20 mouse cellular contexts compared by ENCODE assay signal in the genomic region with DNA sequence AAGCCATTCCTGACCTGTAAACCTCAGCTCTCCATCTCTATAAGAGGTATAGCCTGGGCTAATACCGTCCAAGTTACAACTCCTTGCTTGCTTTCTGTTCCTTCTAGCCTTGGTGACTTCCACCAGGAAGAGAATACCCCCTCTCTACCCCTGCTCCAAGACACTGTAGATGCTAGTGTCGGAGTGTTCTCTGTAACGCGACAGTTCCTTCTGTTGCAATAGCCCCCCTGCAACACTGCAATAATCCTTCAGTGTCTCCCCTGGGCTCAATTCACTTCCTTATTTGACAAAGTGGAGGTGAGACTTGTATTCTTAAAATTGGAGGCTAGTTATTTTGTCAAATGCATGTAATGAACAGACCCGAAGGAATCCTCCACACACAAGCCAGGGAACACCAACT. TPM values are rescaled to one million over a fixed set of nuclear protein-coding genes. Genes with fewer than 3 reads are reported as not detected.
"Had no signal": no experiment of that assay in that cellular context is flagged by ENCODE, and none has a peak within 500 bp of the region (broad histone marks: within the 10 kb centered on the region; RNA-seq: fewer than 3 reads in every experiment).

No protein-coding gene starts in this region.

- H3K27ac ChIP-seq: liver, embryonic 14.5 days; midbrain, embryonic 13.5 days; midbrain, embryonic 15.5 days; neural tube, embryonic 13.5 days; neural tube, embryonic 15.5 days had no signal

- H3K4me2 ChIP-seq: lung, embryonic 14.5 days; midbrain, embryonic 11.5 days; midbrain, embryonic 13.5 days; midbrain, embryonic 15.5 days; neural tube, embryonic 13.5 days; neural tube, embryonic 15.5 days had no signal

- ATAC-seq: midbrain, embryonic 13.5 days; midbrain, embryonic 15.5 days had no signal

- DNase-seq: lung, adult 18-20 months; lung, embryonic 14.5 days; lung, postnatal 10 days; lung, postnatal 4 days; retina, postnatal 1 day; right cerebral cortex, adult 18-20 months; right cerebral cortex, postnatal 25 days; right cerebral cortex, postnatal 4 days; spleen, adult 18-20 months; thymus, adult 18-20 months; thymus, postnatal 14 days; thymus, postnatal 36 days had no signal

- H3K27me3 ChIP-seq: midbrain, embryonic 13.5 days; midbrain, embryonic 15.5 days; neural tube, embryonic 13.5 days; neural tube, embryonic 15.5 days had no signal

- H3K4me1 ChIP-seq: midbrain, embryonic 13.5 days; midbrain, embryonic 15.5 days; neural tube, embryonic 13.5 days; neural tube, embryonic 15.5 days had no signal

- H3K9me3 ChIP-seq: midbrain, embryonic 13.5 days; midbrain, embryonic 15.5 days; neural tube, embryonic 13.5 days; neural tube, embryonic 15.5 days had no signal

- H3K4me3 ChIP-seq: midbrain, embryonic 13.5 days; midbrain, embryonic 15.5 days; neural tube, embryonic 13.5 days; neural tube, embryonic 15.5 days had no signal

RNA-seq across cellular contexts. Expression of gene Nipal4, which starts 19.7 kb away (rescaled TPM):
- total RNA-seq: megakaryocyte-erythroid progenitor cell, adult 5-6 weeks; monocyte, adult 5-6 weeks had no signal
